Mouse (Mus musculus) myocyte (in vitro differentiated cells): ENCODE measurements around the gene Chrnb1.

ENCODE experiments used
- MYOG ChIP-seq, 3 experiments: IDR thresholded peaks; one replicate each; pipeline ENCODE4 v1.6.1; 2011; ENCODE audit warnings: control low read depth in 2 of 3, low read depth in 2 of 3, mild to moderate bottlenecking in 2 of 3; ENCODE audit not compliant: insufficient read length in 2 of 3, control insufficient read depth in 1 of 3, insufficient read depth in 1 of 3
- POLR2A ChIP-seq: IDR thresholded peaks from one replicate; pipeline ENCODE4 v1.6.1; 2011; ENCODE audit warnings: low read depth, mild to moderate bottlenecking, control low read depth, moderate library complexity; ENCODE audit not compliant: insufficient read length
- USF1 ChIP-seq: IDR thresholded peaks from one replicate; pipeline ENCODE4 v1.6.1; 2011; ENCODE audit warnings: low read depth, mild to moderate bottlenecking, control low read depth, moderate library complexity

DNA sequence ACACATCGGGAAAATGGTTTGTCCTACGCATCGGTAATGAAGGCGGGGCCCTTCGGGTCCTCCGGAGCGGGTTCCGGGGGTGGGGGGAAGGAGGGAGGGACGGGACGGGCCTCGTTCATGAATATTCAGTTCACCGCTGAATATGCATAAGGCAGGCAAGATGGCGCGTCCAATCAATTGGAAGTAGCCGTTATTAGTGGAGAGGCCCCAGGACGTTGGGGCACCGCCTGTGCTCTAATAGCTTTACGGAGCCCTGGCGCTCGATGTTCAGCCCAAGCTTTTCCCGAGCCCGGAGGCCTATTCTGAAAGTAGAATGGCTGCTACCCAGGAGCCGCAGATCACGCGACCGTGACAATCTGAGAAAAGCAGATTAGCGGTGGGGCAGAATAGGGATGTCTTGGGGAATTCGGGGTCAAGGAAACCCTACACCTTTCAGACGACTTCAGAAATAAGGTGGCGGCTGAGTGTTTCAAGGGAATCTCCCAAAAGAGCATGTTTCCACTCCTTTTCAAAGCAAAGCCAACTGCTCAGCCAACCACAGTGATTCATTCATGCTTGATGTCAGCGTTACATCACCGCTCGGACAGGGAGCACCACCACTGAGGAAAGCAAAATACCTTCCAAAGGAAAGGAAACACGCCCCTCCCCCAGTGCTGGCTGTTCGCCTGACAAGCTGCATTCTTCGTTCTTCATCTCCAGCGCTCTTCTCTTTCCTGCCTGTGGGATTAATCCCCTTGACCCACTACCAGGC lies 36.6 kb downstream of the Chrnb1 start:
- TF ChIP-seq POLR2A (peak; percentile 67), MYOG (IDR thresholded peaks at IDR 0.05; ENCODE audit: control insufficient read depth in 1 of 3, insufficient read depth in 1 of 3, insufficient read length in 2 of 3, low read depth in 2 of 3) (no peak), USF1 (no peak)
